Mouse (Mus musculus) forebrain, embryonic 12.5 days (tissue): ENCODE results near the gene Jun. TPM values are rescaled to one million over a fixed set of nuclear protein-coding genes. Genes with fewer than 3 reads are reported as not detected.

ENCODE experiments used
- polyA plus RNA-seq: library from polyadenylated mRNA; unstranded; fragments of >200 nt; fragmentation: Nextera tagmentation; extraction: Ambion mirVana; gene quantifications from 2 replicates; pipeline ENCODE4 v1.2.1, GENCODE M21; 2016

Gene Jun
- polyA plus RNA-seq, 1 experiment from 2014 or later, result 101 TPM

Other genes with a start within 250 kb of the Jun start
- gene Eqtn, start 123.4 kb downstream of the Jun start, polyA plus RNA-seq, result 0.18 TPM in 1 of 2 replicates, not detected in the other
- 33.6 and 34.8 TPM in 2 replicates for gene Mysm1, start 73.1 kb downstream of the Jun start, polyA plus RNA-seq